Mouse (Mus musculus): ENCODE measurements around the gene Eml4. TPM values are rescaled to one million over a fixed set of nuclear protein-coding genes. Genes with fewer than 3 reads are reported as not detected.

Eml4 gene
- polyA plus RNA-seq, 1 experiment from 2014 or later, result 38.9 TPM

DNA sequence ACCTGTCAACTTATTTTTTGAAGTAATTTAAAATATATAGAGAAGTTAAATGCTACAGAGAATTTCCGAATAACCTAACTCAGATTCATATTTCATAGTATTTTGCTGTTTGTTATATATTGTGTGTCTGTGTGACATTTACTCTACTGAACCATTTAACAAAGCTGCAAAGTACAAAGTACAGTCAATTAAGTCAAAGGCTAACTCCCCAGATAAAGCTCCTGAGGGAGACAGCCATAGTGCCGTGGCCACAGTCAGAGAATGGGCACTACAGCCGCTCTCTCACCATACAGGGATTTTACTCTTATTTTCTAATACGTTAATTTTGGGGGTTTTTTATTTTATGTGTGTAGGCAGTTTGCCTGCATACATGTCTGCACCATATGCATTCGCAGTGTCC lies 32.0 kb downstream of the Eml4 start:
- Histone ChIP-seq H3K27me3 (ENCODE audit: control insufficient read depth, insufficient read depth, low read length) (no peaks in the 10 kb centered on the region), H3K9ac (replicated peaks; ENCODE audit: low read length) (no peak overlapping the region), H3K4me1 (ENCODE audit: control insufficient read depth, insufficient read depth, low read length) (peaks cover 10% of the 10 kb centered on the region), H3K27ac (replicated peaks; ENCODE audit: low read depth, low read length) (no peak overlapping the region), H3K4me2 (ENCODE audit: low read length) (no peak overlapping the region), H3K36me3 (ENCODE audit: control insufficient read depth, insufficient read depth, low read length) (no peaks in the 10 kb centered on the region), H3K9me3 (ENCODE audit: control insufficient read depth, low read length) (no peaks in the 10 kb centered on the region), H3K4me3 (replicated peaks; ENCODE audit: low read depth, low read length) (no peak overlapping the region)
- no peak for DNase-seq
- ATAC-seq (ENCODE audit: low FRiP score, low TSS enrichment), result no peak
- WGBS, result 86% methylated on average over 5 of the region's 5 CpGs

DNA sequence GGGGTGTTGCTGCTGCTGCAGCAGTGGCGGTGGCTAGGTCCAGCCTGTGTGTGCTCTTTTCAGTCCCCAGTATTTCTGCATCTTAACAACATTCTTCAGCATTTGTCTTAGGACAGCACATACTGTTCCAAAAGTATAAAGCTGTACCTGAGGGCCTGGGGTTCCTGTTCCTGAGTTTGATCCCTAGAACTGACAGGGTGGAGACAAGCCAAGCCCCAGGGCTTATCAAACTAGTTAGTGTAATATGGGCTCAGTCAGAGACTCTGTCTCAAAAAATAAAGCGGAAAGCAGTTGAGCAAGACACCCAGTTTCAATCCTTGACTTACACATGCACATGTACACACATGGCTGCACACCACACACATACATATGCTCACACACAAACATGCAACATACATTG lies 34.2 kb downstream of the Eml4 start:
- whole genome bisulfite sequencing, result 98% methylated on average over 2 of the region's 2 CpGs
- no peaks in the 10 kb centered on the region for H3K36me3 ChIP-seq (ENCODE audit: control insufficient read depth, insufficient read depth, low read length)
- no peak overlapping the region for H3K9ac ChIP-seq (replicated peaks; ENCODE audit: low read length)
- DNase-seq (no peak), ATAC-seq (ENCODE audit: low FRiP score, low TSS enrichment) (no peak)
- H3K27ac ChIP-seq (replicated peaks; ENCODE audit: low read depth, low read length), result no peak overlapping the region
- no peak overlapping the region for H3K4me2 ChIP-seq (ENCODE audit: low read length)
- no peaks in the 10 kb centered on the region for H3K9me3 ChIP-seq (ENCODE audit: control insufficient read depth, low read length)
- no peaks in the 10 kb centered on the region for H3K4me1 ChIP-seq (ENCODE audit: control insufficient read depth, insufficient read depth, low read length)
- no peaks in the 10 kb centered on the region for H3K27me3 ChIP-seq (ENCODE audit: control insufficient read depth, insufficient read depth, low read length)
- H3K4me3 ChIP-seq (replicated peaks; ENCODE audit: low read depth, low read length), result no peak overlapping the region

DNA sequence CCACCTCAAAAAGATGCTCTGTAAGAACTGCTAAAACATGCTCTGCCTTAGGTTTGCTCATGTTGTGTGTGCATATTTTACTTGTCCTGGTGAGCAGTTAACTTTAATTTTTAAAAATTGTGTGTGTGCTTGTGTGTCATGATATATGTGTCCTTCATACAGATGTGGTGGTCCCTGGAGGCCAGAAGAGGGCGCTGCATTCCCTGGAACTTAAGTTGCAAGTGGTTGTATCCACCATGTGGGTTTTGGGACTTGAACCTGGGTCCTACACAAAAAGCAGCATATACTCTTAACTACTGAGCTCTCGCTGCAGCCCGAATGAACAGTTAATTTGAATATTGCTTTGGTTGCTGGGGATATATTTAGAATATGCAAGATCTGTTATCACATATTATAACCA lies 36.4 kb downstream of the Eml4 start:
- H3K27ac ChIP-seq (replicated peaks; ENCODE audit: low read depth, low read length), result no peak overlapping the region
- H3K36me3 ChIP-seq (ENCODE audit: control insufficient read depth, insufficient read depth, low read length), result no peaks in the 10 kb centered on the region
- no peaks in the 10 kb centered on the region for H3K9me3 ChIP-seq (ENCODE audit: control insufficient read depth, low read length)
- no peaks in the 10 kb centered on the region for H3K4me1 ChIP-seq (ENCODE audit: control insufficient read depth, insufficient read depth, low read length)
- H3K27me3 ChIP-seq (ENCODE audit: control insufficient read depth, insufficient read depth, low read length), result no peaks in the 10 kb centered on the region
- ATAC-seq (ENCODE audit: low FRiP score, low TSS enrichment) (no peak), DNase-seq (no peak)
- H3K9ac ChIP-seq (replicated peaks; ENCODE audit: low read length), result no peak overlapping the region
- no peak overlapping the region for H3K4me3 ChIP-seq (replicated peaks; ENCODE audit: low read depth, low read length)
- H3K4me2 ChIP-seq (ENCODE audit: low read length), result no peak overlapping the region
- WGBS, result 84% methylated on average over 3 of the region's 3 CpGs

DNA sequence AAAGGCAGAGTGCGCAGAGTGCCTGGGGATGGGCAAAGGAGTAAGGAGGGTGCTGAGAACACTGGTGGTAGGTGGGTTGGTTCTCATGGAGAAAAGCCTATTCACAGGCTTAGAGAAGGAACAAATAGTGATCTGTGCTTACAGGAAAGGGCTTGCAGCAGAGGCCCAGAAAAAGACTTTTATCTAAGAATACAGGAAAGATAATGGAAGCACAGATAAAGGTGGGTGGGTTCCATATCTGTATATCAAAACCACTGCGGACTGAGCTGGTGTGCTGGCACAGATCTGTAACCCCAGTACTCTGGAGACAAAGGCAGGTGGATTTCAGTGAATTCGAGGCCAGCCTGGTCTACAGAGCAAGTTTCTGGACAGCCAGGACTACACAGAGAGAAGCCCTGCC lies 43.3 kb downstream of the Eml4 start:
- no peaks in the 10 kb centered on the region for H3K36me3 ChIP-seq (ENCODE audit: control insufficient read depth, insufficient read depth, low read length)
- no peaks in the 10 kb centered on the region for H3K4me1 ChIP-seq (ENCODE audit: control insufficient read depth, insufficient read depth, low read length)
- no peaks in the 10 kb centered on the region for H3K9me3 ChIP-seq (ENCODE audit: control insufficient read depth, low read length)
- no peak overlapping the region for H3K4me2 ChIP-seq (ENCODE audit: low read length)
- no peak for ATAC-seq (ENCODE audit: low FRiP score, low TSS enrichment)
- DNase-seq, result no peak
- no peak overlapping the region for H3K27ac ChIP-seq (replicated peaks; ENCODE audit: low read depth, low read length)
- no peak overlapping the region for H3K9ac ChIP-seq (replicated peaks; ENCODE audit: low read length)
- WGBS, result 93% methylated on average over 3 of the region's 3 CpGs
- no peaks in the 10 kb centered on the region for H3K27me3 ChIP-seq (ENCODE audit: control insufficient read depth, insufficient read depth, low read length)
- no peak overlapping the region for H3K4me3 ChIP-seq (replicated peaks; ENCODE audit: low read depth, low read length)

DNA sequence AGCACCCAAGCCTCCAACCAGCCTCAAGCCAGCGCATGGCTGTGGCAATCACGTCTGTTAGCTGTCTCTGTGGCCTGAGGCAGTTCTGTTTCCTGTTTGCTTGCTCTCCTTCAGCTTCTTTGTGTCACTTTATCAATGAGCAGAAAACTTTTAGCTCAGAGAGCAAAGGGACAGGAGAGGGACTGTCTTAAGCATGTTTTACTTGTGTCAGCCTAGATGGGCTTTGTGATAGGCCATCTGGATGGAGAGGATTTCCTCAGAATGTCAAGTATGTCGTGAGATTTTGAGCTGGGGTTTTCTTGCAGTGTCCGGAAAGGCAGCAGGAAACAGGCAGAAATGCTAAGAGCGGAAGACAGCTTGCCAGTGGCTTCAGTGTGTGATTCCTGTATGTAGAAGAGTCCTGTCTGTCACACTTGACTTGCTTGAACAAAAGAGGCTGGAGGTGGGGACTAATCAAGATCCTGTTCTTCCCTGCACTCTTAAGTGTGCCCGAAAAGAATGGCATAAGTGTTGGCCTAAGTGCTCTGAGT lies 46.9 kb downstream of the Eml4 start:
- ATAC-seq (ENCODE audit: low FRiP score, low TSS enrichment) (no peak), DNase-seq (no peak)
- WGBS, result 51% methylated on average over 6 of the region's 6 CpGs
- Histone ChIP-seq H3K27ac (replicated peaks; ENCODE audit: low read depth, low read length) (no peak overlapping the region), H3K4me1 (ENCODE audit: control insufficient read depth, insufficient read depth, low read length) (no peaks in the 10 kb centered on the region), H3K4me3 (replicated peaks; ENCODE audit: low read depth, low read length) (no peak overlapping the region), H3K27me3 (ENCODE audit: control insufficient read depth, insufficient read depth, low read length) (no peaks in the 10 kb centered on the region), H3K9ac (replicated peaks; ENCODE audit: low read length) (no peak overlapping the region), H3K4me2 (ENCODE audit: low read length) (no peak overlapping the region), H3K9me3 (ENCODE audit: control insufficient read depth, low read length) (no peaks in the 10 kb centered on the region), H3K36me3 (ENCODE audit: control insufficient read depth, insufficient read depth, low read length) (no peaks in the 10 kb centered on the region)

DNA sequence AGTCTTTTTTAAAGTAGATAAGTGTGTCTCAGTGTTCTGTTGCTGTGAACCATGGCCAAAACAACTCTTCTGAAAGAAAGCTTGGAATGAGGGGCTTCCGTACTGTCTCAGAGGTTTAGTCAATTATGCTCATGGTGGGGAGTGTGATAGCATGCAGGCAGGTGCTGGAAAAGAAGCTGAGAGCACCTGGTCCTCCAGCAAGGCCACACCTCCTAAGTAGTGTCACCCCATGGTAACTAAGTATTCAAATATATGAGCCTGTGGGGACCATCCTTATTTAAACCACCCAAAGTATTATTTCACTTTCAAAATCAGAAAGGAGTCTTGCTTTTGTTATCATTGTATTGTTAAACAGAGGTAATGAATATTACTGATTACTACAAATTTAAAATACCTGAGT lies 48.0 kb downstream of the Eml4 start:
- Histone ChIP-seq H3K4me3 (replicated peaks; ENCODE audit: low read depth, low read length) (no peak overlapping the region), H3K4me2 (ENCODE audit: low read length) (no peak overlapping the region), H3K27ac (replicated peaks; ENCODE audit: low read depth, low read length) (no peak overlapping the region), H3K9me3 (ENCODE audit: control insufficient read depth, low read length) (no peaks in the 10 kb centered on the region), H3K36me3 (ENCODE audit: control insufficient read depth, insufficient read depth, low read length) (peaks cover 7% of the 10 kb centered on the region), H3K9ac (replicated peaks; ENCODE audit: low read length) (no peak overlapping the region), H3K27me3 (ENCODE audit: control insufficient read depth, insufficient read depth, low read length) (no peaks in the 10 kb centered on the region), H3K4me1 (ENCODE audit: control insufficient read depth, insufficient read depth, low read length) (no peaks in the 10 kb centered on the region)
- no peak for ATAC-seq (ENCODE audit: low FRiP score, low TSS enrichment)
- no peak for DNase-seq
- WGBS, result 90% methylated on average over 1 of the region's 1 CpGs

DNA sequence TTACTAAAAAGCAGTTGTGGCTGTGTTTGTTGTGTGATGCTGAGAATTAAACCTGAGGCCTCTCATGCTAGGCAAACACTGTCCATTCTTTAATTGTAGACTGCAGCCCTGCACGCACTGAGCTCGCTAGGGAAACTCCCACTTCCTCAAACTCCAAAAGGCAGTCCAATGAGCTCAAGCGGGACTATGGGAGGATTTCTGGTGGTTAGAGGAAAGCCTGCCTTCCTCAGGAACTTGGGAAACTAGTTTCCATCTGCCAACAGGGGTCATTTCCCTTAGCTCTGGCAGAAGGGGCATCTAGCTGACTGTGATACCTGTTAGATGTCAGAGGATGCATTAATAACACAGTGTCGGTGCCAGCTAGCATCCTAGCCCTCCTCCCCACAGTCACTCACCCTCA lies 79.9 kb downstream of the Eml4 start:
- Histone ChIP-seq H3K4me1 (ENCODE audit: control insufficient read depth, insufficient read depth, low read length) (no peaks in the 10 kb centered on the region), H3K4me2 (ENCODE audit: low read length) (no peak overlapping the region), H3K4me3 (replicated peaks; ENCODE audit: low read depth, low read length) (no peak overlapping the region), H3K36me3 (ENCODE audit: control insufficient read depth, insufficient read depth, low read length) (peaks cover 17% of the 10 kb centered on the region), H3K9me3 (ENCODE audit: control insufficient read depth, low read length) (no peaks in the 10 kb centered on the region), H3K27me3 (ENCODE audit: control insufficient read depth, insufficient read depth, low read length) (no peaks in the 10 kb centered on the region), H3K27ac (replicated peaks; ENCODE audit: low read depth, low read length) (no peak overlapping the region), H3K9ac (replicated peaks; ENCODE audit: low read length) (no peak overlapping the region)
- ATAC-seq (ENCODE audit: low FRiP score, low TSS enrichment), result no peak
- DNase-seq, result no peak
- WGBS, result 76% methylated on average over 4 of the region's 4 CpGs

DNA sequence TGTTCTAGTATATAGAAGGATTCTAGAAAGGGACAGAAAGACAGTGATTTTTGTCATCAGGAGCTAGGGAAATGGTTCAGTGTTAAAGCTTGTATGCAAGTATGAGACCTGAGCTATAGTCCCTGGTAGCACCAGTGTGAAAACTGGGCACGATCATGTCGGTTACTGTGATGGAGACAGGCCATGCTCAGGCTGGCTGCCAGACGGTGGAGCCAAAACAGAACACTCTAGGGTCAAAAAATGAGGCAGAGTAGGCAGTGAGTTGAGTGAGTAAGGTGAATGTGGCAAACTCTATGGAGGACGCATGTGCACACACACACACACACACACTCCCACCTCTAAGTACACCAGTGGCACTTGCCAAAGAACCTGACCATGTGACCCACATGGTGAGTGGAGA lies 92.7 kb downstream of the Eml4 start:
- 91% methylated on average over 4 of the region's 4 CpGs for WGBS
- Histone ChIP-seq H3K9ac (replicated peaks; ENCODE audit: low read length) (no peak overlapping the region), H3K4me3 (replicated peaks; ENCODE audit: low read depth, low read length) (no peak overlapping the region), H3K27ac (replicated peaks; ENCODE audit: low read depth, low read length) (no peak overlapping the region), H3K27me3 (ENCODE audit: control insufficient read depth, insufficient read depth, low read length) (no peaks in the 10 kb centered on the region), H3K36me3 (ENCODE audit: control insufficient read depth, insufficient read depth, low read length) (peaks cover 23% of the 10 kb centered on the region), H3K4me2 (ENCODE audit: low read length) (no peak overlapping the region), H3K9me3 (ENCODE audit: control insufficient read depth, low read length) (no peaks in the 10 kb centered on the region), H3K4me1 (ENCODE audit: control insufficient read depth, insufficient read depth, low read length) (no peaks in the 10 kb centered on the region)
- no peak for ATAC-seq (ENCODE audit: low FRiP score, low TSS enrichment)
- DNase-seq, result no peak

DNA sequence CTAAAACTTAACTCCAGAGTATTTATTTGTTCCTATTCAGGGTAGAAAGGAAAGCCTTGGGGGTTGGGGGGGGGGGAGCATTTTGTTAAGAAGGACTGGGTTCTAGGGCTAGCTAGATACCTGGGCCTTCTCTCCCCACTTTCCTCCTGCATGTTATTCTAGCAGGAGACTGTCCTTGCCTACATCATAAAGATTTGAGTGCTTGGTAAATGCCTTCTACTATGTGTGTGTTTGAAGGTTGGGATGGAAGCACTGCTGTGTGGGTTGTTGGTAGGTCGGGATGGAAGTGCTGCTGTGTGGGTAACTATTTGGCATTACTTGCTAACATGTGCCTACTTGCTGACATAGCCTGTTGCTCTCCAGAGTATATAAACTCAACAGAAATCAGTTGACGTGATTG lies 98.9 kb downstream of the Eml4 start:
- ATAC-seq (ENCODE audit: low FRiP score, low TSS enrichment), result no peak
- H3K4me1 ChIP-seq (ENCODE audit: control insufficient read depth, insufficient read depth, low read length), result no peaks in the 10 kb centered on the region
- no peak overlapping the region for H3K27ac ChIP-seq (replicated peaks; ENCODE audit: low read depth, low read length)
- H3K36me3 ChIP-seq (ENCODE audit: control insufficient read depth, insufficient read depth, low read length), result peaks cover 49% of the 10 kb centered on the region
- no peak overlapping the region for H3K4me2 ChIP-seq (ENCODE audit: low read length)
- H3K9me3 ChIP-seq (ENCODE audit: control insufficient read depth, low read length), result no peaks in the 10 kb centered on the region
- DNase-seq, result no peak
- WGBS, result 88% methylated on average over 2 of the region's 2 CpGs
- no peak overlapping the region for H3K9ac ChIP-seq (replicated peaks; ENCODE audit: low read length)
- no peaks in the 10 kb centered on the region for H3K27me3 ChIP-seq (ENCODE audit: control insufficient read depth, insufficient read depth, low read length)
- H3K4me3 ChIP-seq (replicated peaks; ENCODE audit: low read depth, low read length), result no peak overlapping the region
